In genomic region chr13:63156264-63156663, GRCm38 (mm10) we compare ENCODE assay signal across 30 mouse cellular contexts.
DNase-seq lines count a peak whose midpoint lies in the region; ATAC-seq lines count a peak whose summit lies in the region.
"Had no signal": no experiment of that assay in that cellular context is flagged by ENCODE, and none has a peak within 500 bp of the region (broad histone marks: within the 10 kb centered on the region; RNA-seq: fewer than 3 reads in every experiment).

No protein-coding gene starts in this region.

- no peak overlapping the region for H3K4me2 ChIP-seq in forebrain, embryonic 13.5 days
- no peak overlapping the region for H3K4me2 ChIP-seq in forebrain, embryonic 11.5 days (ENCODE audit: low read depth, low read length, severe bottlenecking)
- no peak overlapping the region for H3K4me2 ChIP-seq in kidney, embryonic 14.5 days (replicated peaks; ENCODE audit: low read depth, low read length)
- H3K4me2 ChIP-seq in embryonic facial prominence, embryonic 14.5 days (ENCODE audit: low read depth, low read length), result no peak overlapping the region
- H3K4me2 ChIP-seq in limb, embryonic 13.5 days (replicated peaks), result peak overlapping the region; percentile 11; the same call in 1 of the 2 replicates
- H3K4me2 ChIP-seq in midbrain, embryonic 14.5 days (ENCODE audit: low read length), result no peak overlapping the region
- H3K4me2 ChIP-seq: heart, embryonic 15.5 days; hindbrain, embryonic 12.5 days; liver, embryonic 12.5 days; midbrain, embryonic 12.5 days; neural tube, embryonic 15.5 days; stomach, embryonic 15.5 days had no signal

- no peak for ATAC-seq in forebrain, embryonic 13.5 days
- no peak for ATAC-seq in forebrain, embryonic 11.5 days (replicated peaks; ENCODE audit: low FRiP score)
- no peak for ATAC-seq in kidney, embryonic 14.5 days (ENCODE audit: low FRiP score, low TSS enrichment)
- ATAC-seq in embryonic facial prominence, embryonic 14.5 days (ENCODE audit: low read depth), result 0 out of 2 replicates have a peak, but pooled peaks have one; percentile 22
- ATAC-seq in limb, embryonic 13.5 days (ENCODE audit: low FRiP score, low read depth), result peak; percentile 55
- no peak for ATAC-seq in midbrain, embryonic 14.5 days (ENCODE audit: low FRiP score, low TSS enrichment)
- ATAC-seq: hindbrain, postnatal 0 days; intestine, embryonic 16.5 days; liver, embryonic 12.5 days; liver, postnatal 0 days; Patski had no signal

- H3K4me3 ChIP-seq in forebrain, embryonic 13.5 days, result no peak overlapping the region
- H3K4me3 ChIP-seq in forebrain, embryonic 11.5 days (ENCODE audit: low read depth, low read length), result no peak overlapping the region
- no peak overlapping the region for H3K4me3 ChIP-seq in kidney, embryonic 14.5 days (ENCODE audit: low read length)
- no peak overlapping the region for H3K4me3 ChIP-seq in embryonic facial prominence, embryonic 14.5 days (ENCODE audit: low read depth, low read length)
- H3K4me3 ChIP-seq in limb, embryonic 13.5 days, result no peak overlapping the region
- H3K4me3 ChIP-seq in midbrain, embryonic 14.5 days (replicated peaks; ENCODE audit: low read depth, low read length), result no peak overlapping the region
- H3K4me3 ChIP-seq: forebrain, embryonic 10.5 days; heart, embryonic 10.5 days; heart, embryonic 15.5 days; hindbrain, embryonic 12.5 days; liver, embryonic 12.5 days; megakaryocyte, embryonic 14.5 days; midbrain, embryonic 12.5 days; neural tube, embryonic 15.5 days; stomach, embryonic 15.5 days had no signal

- H3K9me3 ChIP-seq in forebrain, embryonic 13.5 days (replicated peaks), result no peaks in the 10 kb centered on the region
- H3K9me3 ChIP-seq in forebrain, embryonic 11.5 days (ENCODE audit: control insufficient read depth, low read length), result no peaks in the 10 kb centered on the region
- 0 out of 2 replicates have a peak, but pooled peaks cover 3% of the 10 kb centered on the region for H3K9me3 ChIP-seq in kidney, embryonic 14.5 days (ENCODE audit: control insufficient read depth, low read length)
- H3K9me3 ChIP-seq in embryonic facial prominence, embryonic 14.5 days (ENCODE audit: control insufficient read depth, low read length), result no peaks in the 10 kb centered on the region
- H3K9me3 ChIP-seq in limb, embryonic 13.5 days, result no peaks in the 10 kb centered on the region
- H3K9me3 ChIP-seq in midbrain, embryonic 14.5 days (ENCODE audit: control insufficient read depth, low read length), result no peaks in the 10 kb centered on the region
- H3K9me3 ChIP-seq: G1E; heart, embryonic 10.5 days; heart, embryonic 15.5 days; hindbrain, embryonic 12.5 days; liver, embryonic 12.5 days; megakaryocyte, embryonic 14.5 days; midbrain, embryonic 12.5 days; neural tube, embryonic 15.5 days; stomach, embryonic 15.5 days had no signal

- H3K9ac ChIP-seq in forebrain, embryonic 13.5 days, result no peak overlapping the region
- H3K9ac ChIP-seq in forebrain, embryonic 11.5 days (ENCODE audit: low read length), result no peak overlapping the region
- no peak overlapping the region for H3K9ac ChIP-seq in kidney, embryonic 14.5 days (ENCODE audit: low read depth, low read length)
- no peak overlapping the region for H3K9ac ChIP-seq in embryonic facial prominence, embryonic 14.5 days (ENCODE audit: low read depth, low read length)
- H3K9ac ChIP-seq in limb, embryonic 13.5 days, result no peak overlapping the region
- no peak overlapping the region for H3K9ac ChIP-seq in midbrain, embryonic 14.5 days (replicated peaks; ENCODE audit: low read length)
- H3K9ac ChIP-seq: heart, embryonic 15.5 days; hindbrain, embryonic 12.5 days; liver, embryonic 12.5 days; liver, postnatal 0 days; midbrain, embryonic 12.5 days; neural tube, embryonic 15.5 days; stomach, embryonic 15.5 days had no signal

- WGBS in forebrain, embryonic 13.5 days, result 86% methylated on average over 10 of the region's 10 CpGs
- WGBS in forebrain, embryonic 11.5 days, result 89% methylated on average over 10 of the region's 10 CpGs
- WGBS in kidney, embryonic 14.5 days, result 87% methylated on average over 10 of the region's 10 CpGs
- 63% methylated on average over 10 of the region's 10 CpGs for WGBS in embryonic facial prominence, embryonic 14.5 days
- WGBS in limb, embryonic 13.5 days, result 38% methylated on average over 10 of the region's 10 CpGs
- 90% methylated on average over 10 of the region's 10 CpGs for WGBS in midbrain, embryonic 14.5 days

- no peaks in the 10 kb centered on the region for H3K36me3 ChIP-seq in forebrain, embryonic 13.5 days (ENCODE audit: poor library complexity, severe bottlenecking)
- no peaks in the 10 kb centered on the region for H3K36me3 ChIP-seq in forebrain, embryonic 11.5 days (ENCODE audit: control insufficient read depth, insufficient read depth, low read length)
- no peaks in the 10 kb centered on the region for H3K36me3 ChIP-seq in kidney, embryonic 14.5 days (ENCODE audit: control insufficient read depth, insufficient read depth, low read length)
- no peaks in the 10 kb centered on the region for H3K36me3 ChIP-seq in embryonic facial prominence, embryonic 14.5 days (ENCODE audit: control insufficient read depth, insufficient read depth, low read length)
- no peaks in the 10 kb centered on the region for H3K36me3 ChIP-seq in limb, embryonic 13.5 days
- no peaks in the 10 kb centered on the region for H3K36me3 ChIP-seq in midbrain, embryonic 14.5 days (ENCODE audit: control insufficient read depth, insufficient read depth, low read length)
- H3K36me3 ChIP-seq: G1E; heart, embryonic 15.5 days; hindbrain, embryonic 12.5 days; midbrain, embryonic 12.5 days; neural tube, embryonic 15.5 days; stomach, embryonic 15.5 days had no signal

- no peaks in the 10 kb centered on the region for H3K27me3 ChIP-seq in forebrain, embryonic 13.5 days
- H3K27me3 ChIP-seq in forebrain, embryonic 11.5 days (ENCODE audit: control insufficient read depth, insufficient read depth, low read length), result no peaks in the 10 kb centered on the region
- H3K27me3 ChIP-seq in kidney, embryonic 14.5 days (ENCODE audit: control insufficient read depth, insufficient read depth, low read length), result no peaks in the 10 kb centered on the region
- H3K27me3 ChIP-seq in embryonic facial prominence, embryonic 14.5 days (replicated peaks; ENCODE audit: control insufficient read depth, insufficient read depth, low read length), result no peaks in the 10 kb centered on the region
- H3K27me3 ChIP-seq in limb, embryonic 13.5 days, result no peaks in the 10 kb centered on the region
- H3K27me3 ChIP-seq in midbrain, embryonic 14.5 days (ENCODE audit: control insufficient read depth, insufficient read depth, low read length), result no peaks in the 10 kb centered on the region
- H3K27me3 ChIP-seq: heart, embryonic 15.5 days; hindbrain, embryonic 12.5 days; liver, embryonic 12.5 days; midbrain, embryonic 12.5 days; neural tube, embryonic 15.5 days; Patski; stomach, embryonic 15.5 days had no signal

- no peak for DNase-seq in forebrain, embryonic 11.5 days (ENCODE audit: low spot score)
- DNase-seq in kidney, adult 9 months, result peak; percentile 44
- DNase-seq in embryonic facial prominence, embryonic 14.5 days (ENCODE audit: low spot score), result peak; percentile 62
- no peak for DNase-seq in thymus, postnatal 10 days (ENCODE audit: low spot score in 2 of 2)
- DNase-seq in midbrain, embryonic 14.5 days, result no peak
- DNase-seq: adrenal gland, postnatal 14 days; cerebellum, adult 11-12 months; cerebellum, adult 9-11 months; left cerebral cortex, postnatal 4 days; liver, postnatal 0 days; lung, postnatal 36 days; retina, postnatal 1 day; right cerebral cortex, postnatal 14 days; thymus, postnatal 14 days had no signal

- peaks cover 21% of the 10 kb centered on the region for H3K4me1 ChIP-seq in forebrain, embryonic 13.5 days
- 0 out of 2 replicates have a peak, but pooled peaks cover 2% of the 10 kb centered on the region for H3K4me1 ChIP-seq in forebrain, embryonic 11.5 days (replicated peaks; ENCODE audit: control insufficient read depth, insufficient read depth, low read length)
- H3K4me1 ChIP-seq in kidney, embryonic 14.5 days (ENCODE audit: control insufficient read depth, insufficient read depth, low read length), result peaks cover 3% of the 10 kb centered on the region; the same call in 1 of the 2 replicates
- H3K4me1 ChIP-seq in embryonic facial prominence, embryonic 14.5 days (ENCODE audit: control insufficient read depth, insufficient read depth, low read length), result peaks cover 10% of the 10 kb centered on the region
- H3K4me1 ChIP-seq in limb, embryonic 13.5 days, result peaks cover 35% of the 10 kb centered on the region
- no peaks in the 10 kb centered on the region for H3K4me1 ChIP-seq in midbrain, embryonic 14.5 days (ENCODE audit: control insufficient read depth, insufficient read depth, low read length)
- H3K4me1 ChIP-seq: midbrain, embryonic 12.5 days had no signal

- H3K27ac ChIP-seq in forebrain, embryonic 13.5 days, result peak overlapping the region; percentile 16; the same call in 1 of the 2 replicates
- no peak overlapping the region for H3K27ac ChIP-seq in forebrain, embryonic 11.5 days (ENCODE audit: low read depth, low read length)
- H3K27ac ChIP-seq in kidney, embryonic 14.5 days (ENCODE audit: low read depth, low read length), result no peak overlapping the region
- peak overlapping the region; percentile 53; the same call in 1 of the 2 replicates for H3K27ac ChIP-seq in embryonic facial prominence, embryonic 14.5 days (replicated peaks; ENCODE audit: low read depth, low read length)
- H3K27ac ChIP-seq in limb, embryonic 13.5 days, result peak overlapping the region; percentile 85
- H3K27ac ChIP-seq in midbrain, embryonic 14.5 days (replicated peaks; ENCODE audit: low read depth, low read length), result no peak overlapping the region
- H3K27ac ChIP-seq: forebrain, embryonic 10.5 days; heart, embryonic 10.5 days; heart, embryonic 15.5 days; hindbrain, embryonic 12.5 days; hindbrain, postnatal 0 days; liver, embryonic 12.5 days; midbrain, embryonic 12.5 days; neural tube, embryonic 15.5 days; stomach, embryonic 15.5 days had no signal

Comparison
In these comparisons a context has a peak if more than half of its experiments do, and no peak if none do; other contexts are left out.
1. H3K27ac ChIP-seq: peak in forebrain, embryonic 13.5 days (single experiment), embryonic facial prominence, embryonic 14.5 days (single experiment) and limb, embryonic 13.5 days (single experiment); none in forebrain, embryonic 11.5 days (single experiment), kidney, embryonic 14.5 days (single experiment) and midbrain, embryonic 14.5 days (single experiment).
2. ATAC-seq: peak in embryonic facial prominence, embryonic 14.5 days (single experiment) and limb, embryonic 13.5 days (single experiment); none in forebrain, embryonic 13.5 days (single experiment), forebrain, embryonic 11.5 days (single experiment), kidney, embryonic 14.5 days (single experiment) and midbrain, embryonic 14.5 days (single experiment).
3. DNase-seq: peak in kidney, adult 9 months (single experiment) and embryonic facial prominence, embryonic 14.5 days (single experiment); none in forebrain, embryonic 11.5 days (single experiment), thymus, postnatal 10 days (0 of 2) and midbrain, embryonic 14.5 days (single experiment).